Mouse (Mus musculus): ENCODE results near the gene Wnt8b. TPM values are rescaled to one million over a fixed set of nuclear protein-coding genes. Genes with fewer than 3 reads are reported as not detected.
"Not testable (repeated sequence)": the region's sequence is repeated elsewhere in the genome, so short reads cannot be mapped to it uniquely, and the experiment has no call there.

Wnt8b gene
- polyA plus RNA-seq (2016; fragmentation: Nextera tagmentation; extraction: Ambion mirVana): not detected in 2 replicates

DNA sequence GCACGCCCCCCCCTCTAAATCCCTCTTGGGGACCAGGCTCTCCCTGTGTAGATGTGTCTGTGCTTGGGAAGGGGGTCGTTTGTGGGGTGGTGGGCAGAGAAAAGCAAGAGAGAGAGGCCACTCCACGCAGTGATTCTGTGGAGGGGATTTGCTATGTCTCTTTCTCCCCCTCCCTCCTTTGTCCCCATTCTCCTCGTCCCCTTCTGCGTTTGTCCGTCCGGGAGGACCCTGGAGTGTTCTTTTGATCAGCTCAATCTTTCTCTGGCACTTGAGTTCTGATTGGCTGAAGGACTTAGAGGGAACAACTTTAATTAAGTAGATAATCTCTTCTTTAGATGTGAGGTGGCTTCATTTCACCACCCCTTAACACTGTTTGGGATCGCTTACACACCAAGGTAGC lies at the start of gene Wnt8b:
Wnt8b (plus strand) TSS at position 345 of the 400 bp plus-strand sequence.
- WGBS: 40% methylated on average over 8 of the region's 8 CpGs
- no peak for DNase-seq (ENCODE audit: low spot score)
- Histone ChIP-seq H3K4me3 (no peak within 1 kb of the TSS), H3K9me3 (replicated peaks) (no peaks in the 10 kb centered on the region), H3K4me1 (no peaks in the 10 kb centered on the region), H3K36me3 (no peaks in the 10 kb centered on the region), H3K27me3 (ENCODE audit: low read depth, poor library complexity, severe bottlenecking) (peaks cover 28% of the 10 kb centered on the region), H3K27ac (no peak within 1 kb of the TSS)

GRCm38 (mm10) chr19:44445755-44446154 lies 47.5 kb upstream of the Wnt8b start:
- Histone ChIP-seq H3K36me3 (no peaks in the 10 kb centered on the region), H3K27ac (no peak overlapping the region), H3K27me3 (ENCODE audit: low read depth, poor library complexity, severe bottlenecking) (no peaks in the 10 kb centered on the region), H3K4me3 (no peak overlapping the region), H3K4me1 (0 out of 2 replicates have a peak, but pooled peaks cover 3% of the 10 kb centered on the region), H3K9me3 (replicated peaks) (no peaks in the 10 kb centered on the region)
- DNase-seq (ENCODE audit: low spot score): no peak
- 88% methylated on average over 3 of the region's 3 CpGs for WGBS

DNA sequence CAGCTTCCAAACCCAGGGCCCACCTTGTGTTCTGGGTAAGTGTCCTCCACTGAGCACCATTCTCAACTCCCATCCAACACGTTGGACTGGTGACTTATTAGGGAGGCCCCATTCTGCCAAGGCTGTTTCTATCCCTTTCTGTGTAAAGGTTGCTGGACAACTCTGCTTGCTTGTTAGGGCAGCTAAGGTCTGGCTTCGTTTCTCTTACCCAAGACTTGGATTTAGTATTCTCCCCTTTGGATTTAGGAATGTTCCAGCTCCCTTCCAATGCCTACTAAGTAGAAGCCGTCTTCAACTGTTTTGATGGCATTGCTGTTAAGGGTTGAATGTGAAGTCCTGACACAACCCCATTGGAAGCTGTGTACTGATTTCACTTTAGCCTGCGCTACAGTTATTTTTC lies 45.3 kb upstream of the Wnt8b start:
- Histone ChIP-seq H3K4me3 (no peak overlapping the region), H3K27me3 (ENCODE audit: low read depth, poor library complexity, severe bottlenecking) (no peaks in the 10 kb centered on the region), H3K27ac (no peak overlapping the region), H3K4me1 (0 out of 2 replicates have a peak, but pooled peaks cover 3% of the 10 kb centered on the region), H3K9me3 (replicated peaks) (no peaks in the 10 kb centered on the region), H3K36me3 (no peaks in the 10 kb centered on the region)
- WGBS: 85% methylated on average over 4 of the region's 4 CpGs
- no peak for DNase-seq (ENCODE audit: low spot score)

DNA sequence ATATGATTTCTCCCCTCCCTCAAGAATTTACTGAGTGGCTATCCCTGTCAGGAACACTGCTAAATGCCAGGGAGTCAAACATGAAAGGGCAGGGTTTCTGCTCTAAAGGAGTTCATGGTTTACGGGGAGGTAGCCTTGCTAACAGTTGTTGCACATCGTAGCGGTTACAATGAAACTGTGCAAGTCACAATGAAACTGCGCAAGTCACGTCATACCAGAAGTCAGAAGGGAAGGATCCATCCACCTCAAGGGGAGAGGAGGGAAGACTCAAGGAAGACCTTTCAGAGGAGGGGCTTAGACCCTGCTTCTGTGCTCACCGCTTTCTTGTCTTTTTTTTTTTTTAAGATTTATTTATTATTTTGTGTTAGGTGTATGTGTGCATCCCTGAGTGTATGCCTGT lies 38.4 kb upstream of the Wnt8b start:
- peaks cover 2% of the 10 kb centered on the region; the same call in 1 of the 2 replicates for H3K4me1 ChIP-seq
- H3K27me3 ChIP-seq (ENCODE audit: low read depth, poor library complexity, severe bottlenecking): no peaks in the 10 kb centered on the region
- no peak for DNase-seq (ENCODE audit: low spot score)
- no peak overlapping the region for H3K27ac ChIP-seq
- WGBS: 93% methylated on average over 6 of the region's 6 CpGs
- H3K4me3 ChIP-seq: no peak overlapping the region
- H3K36me3 ChIP-seq: no peaks in the 10 kb centered on the region
- H3K9me3 ChIP-seq (replicated peaks): no peaks in the 10 kb centered on the region

DNA sequence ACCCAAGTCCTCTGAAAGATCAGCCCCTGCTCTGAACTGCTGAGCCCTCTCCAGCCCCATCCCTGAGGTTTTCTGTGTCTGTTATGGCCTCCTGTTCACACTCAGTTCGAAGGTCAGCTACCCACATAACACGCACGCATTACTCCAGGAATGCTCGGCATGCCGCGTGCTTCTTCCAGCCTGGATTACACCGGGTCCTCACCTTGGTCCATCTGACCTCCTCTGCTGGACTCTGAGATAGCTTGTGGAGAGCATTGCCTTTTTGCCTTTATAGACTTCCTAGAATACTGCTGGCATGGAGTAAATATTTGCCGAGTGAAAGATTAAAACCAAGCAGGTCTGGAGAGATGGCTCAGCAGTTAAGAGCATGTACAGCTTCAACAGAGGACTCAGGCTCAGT lies 37.9 kb upstream of the Wnt8b start:
- DNase-seq (ENCODE audit: low spot score): no peak
- Histone ChIP-seq H3K4me3 (no peak overlapping the region), H3K36me3 (no peaks in the 10 kb centered on the region), H3K27me3 (ENCODE audit: low read depth, poor library complexity, severe bottlenecking) (no peaks in the 10 kb centered on the region), H3K9me3 (replicated peaks) (no peaks in the 10 kb centered on the region), H3K4me1 (peaks cover 2% of the 10 kb centered on the region; the same call in 1 of the 2 replicates), H3K27ac (no peak overlapping the region)
- 89% methylated on average over 8 of the region's 8 CpGs for WGBS

- no peak for DNase-seq (ENCODE audit: low spot score)
- 55% methylated on average over 3 of the region's 3 CpGs for WGBS
- H3K27me3 ChIP-seq (ENCODE audit: low read depth, poor library complexity, severe bottlenecking): no peaks in the 10 kb centered on the region
- no peaks in the 10 kb centered on the region for H3K9me3 ChIP-seq (replicated peaks)
- H3K4me3 ChIP-seq: no peak overlapping the region
- no peak overlapping the region for H3K27ac ChIP-seq
- H3K36me3 ChIP-seq: no peaks in the 10 kb centered on the region
- H3K4me1 ChIP-seq: peaks cover 2% of the 10 kb centered on the region; the same call in 1 of the 2 replicates
Measured at GRCm38 (mm10) chr19:44457359-44458055, 35.8 kb upstream of the Wnt8b start.

DNA sequence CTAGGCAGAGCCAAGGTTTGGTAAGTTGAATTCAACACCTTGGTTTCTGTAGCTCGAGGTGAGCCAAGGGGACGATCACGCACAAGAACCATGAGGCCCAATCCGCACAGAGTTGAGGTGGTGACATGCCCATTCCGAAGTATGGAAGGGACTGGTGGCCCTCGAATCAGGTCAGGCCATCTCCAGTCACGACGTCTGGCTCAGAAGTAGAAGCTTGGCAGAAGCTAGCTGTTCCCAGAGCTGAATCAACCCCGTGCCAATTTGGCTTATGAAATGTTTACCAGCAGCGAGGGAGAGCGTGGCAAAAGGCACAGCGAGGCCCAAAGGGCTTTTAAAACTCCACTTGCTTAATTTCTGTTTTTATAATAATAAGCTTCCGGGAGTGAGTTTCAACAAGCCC lies 34.6 kb upstream of the Wnt8b start:
- no peak for DNase-seq (ENCODE audit: low spot score)
- Histone ChIP-seq H3K4me3 (no peak overlapping the region), H3K27me3 (ENCODE audit: low read depth, poor library complexity, severe bottlenecking) (no peaks in the 10 kb centered on the region), H3K36me3 (no peaks in the 10 kb centered on the region), H3K9me3 (replicated peaks) (no peaks in the 10 kb centered on the region), H3K27ac (no peak overlapping the region), H3K4me1 (peaks cover 2% of the 10 kb centered on the region; the same call in 1 of the 2 replicates)
- WGBS: 93% methylated on average over 13 of the region's 13 CpGs

DNA sequence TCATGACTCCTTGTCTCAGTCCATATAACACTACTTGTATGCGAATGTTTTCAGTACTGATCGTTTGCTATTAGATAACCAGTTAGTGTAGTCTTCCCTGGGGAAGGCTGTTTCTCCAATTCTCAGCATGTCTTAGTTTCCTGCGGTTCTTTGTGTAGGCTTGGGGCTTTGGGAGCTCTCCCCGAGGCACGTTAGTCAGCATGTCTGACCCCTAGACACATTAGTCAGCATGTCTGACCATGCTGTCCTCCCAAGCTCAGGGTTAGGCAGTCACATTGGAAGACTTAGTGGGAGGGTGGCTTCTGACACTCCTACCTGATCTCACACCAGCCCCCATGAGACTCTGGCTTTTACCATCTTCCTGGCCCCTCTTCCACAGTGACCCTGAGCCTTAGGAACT lies 32.8 kb upstream of the Wnt8b start:
- no peak overlapping the region for H3K4me3 ChIP-seq
- DNase-seq (ENCODE audit: low spot score): no peak
- H3K4me1 ChIP-seq: peaks cover 2% of the 10 kb centered on the region; the same call in 1 of the 2 replicates
- H3K27me3 ChIP-seq (ENCODE audit: low read depth, poor library complexity, severe bottlenecking): no peaks in the 10 kb centered on the region
- 83% methylated on average over 5 of the region's 5 CpGs for WGBS
- H3K9me3 ChIP-seq (replicated peaks): no peaks in the 10 kb centered on the region
- no peak overlapping the region for H3K27ac ChIP-seq
- H3K36me3 ChIP-seq: no peaks in the 10 kb centered on the region

DNA sequence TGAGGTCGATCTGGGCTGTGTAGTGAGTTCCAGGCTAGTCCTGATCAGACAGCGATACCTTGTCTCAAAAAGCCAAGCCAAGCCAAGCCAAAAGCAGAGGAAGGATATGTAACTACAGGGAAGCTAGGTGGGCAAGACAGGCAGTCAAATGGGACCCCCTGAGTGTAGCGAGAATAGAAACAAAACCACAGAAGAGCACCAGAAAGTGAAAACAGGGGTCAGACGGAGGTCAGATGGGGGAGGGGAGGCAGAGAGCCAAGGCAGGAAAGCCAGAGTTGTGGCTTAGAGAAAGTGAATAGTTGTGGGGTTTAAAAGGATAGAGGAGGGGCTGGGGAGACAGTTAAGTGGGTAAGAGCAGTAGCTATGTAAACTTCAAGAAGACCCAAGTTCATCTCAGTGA lies 31.8 kb upstream of the Wnt8b start:
- no peaks in the 10 kb centered on the region for H3K36me3 ChIP-seq
- WGBS: 60% methylated on average over 4 of the region's 4 CpGs
- no peak overlapping the region for H3K4me3 ChIP-seq
- DNase-seq (ENCODE audit: low spot score): no peak
- no peaks in the 10 kb centered on the region for H3K9me3 ChIP-seq (replicated peaks)
- peaks cover 2% of the 10 kb centered on the region; the same call in 1 of the 2 replicates for H3K4me1 ChIP-seq
- no peak overlapping the region for H3K27ac ChIP-seq
- H3K27me3 ChIP-seq (ENCODE audit: low read depth, poor library complexity, severe bottlenecking): no peaks in the 10 kb centered on the region

GRCm38 (mm10) chr19:44462141-44462540 lies 31.1 kb upstream of the Wnt8b start:
- Histone ChIP-seq H3K4me3 (no peak overlapping the region), H3K36me3 (no peaks in the 10 kb centered on the region), H3K27me3 (ENCODE audit: low read depth, poor library complexity, severe bottlenecking) (no peaks in the 10 kb centered on the region), H3K27ac (no peak overlapping the region), H3K4me1 (peaks cover 2% of the 10 kb centered on the region; the same call in 1 of the 2 replicates), H3K9me3 (replicated peaks) (no peaks in the 10 kb centered on the region)
- no peak for DNase-seq (ENCODE audit: low spot score)
- 71% methylated on average over 4 of the region's 4 CpGs for WGBS

GRCm38 (mm10) chr19:44465960-44466525 lies 27.2 kb upstream of the Wnt8b start:
- not testable (repeated sequence) for H3K27me3 ChIP-seq (ENCODE audit: low read depth, poor library complexity, severe bottlenecking); DNase-seq (ENCODE audit: low spot score); H3K27ac ChIP-seq; H3K36me3 ChIP-seq; H3K4me1 ChIP-seq; H3K4me3 ChIP-seq; H3K9me3 ChIP-seq (replicated peaks)
- 81% methylated on average over 14 of the region's 14 CpGs for WGBS

GRCm38 (mm10) chr19:44474158-44474557 lies 19.1 kb upstream of the Wnt8b start:
- no peaks in the 10 kb centered on the region for H3K9me3 ChIP-seq (replicated peaks)
- WGBS: 2% methylated on average over 10 of the region's 10 CpGs
- no peaks in the 10 kb centered on the region for H3K4me1 ChIP-seq
- no peaks in the 10 kb centered on the region for H3K36me3 ChIP-seq
- H3K27ac ChIP-seq: no peak overlapping the region
- no peak overlapping the region for H3K4me3 ChIP-seq
- H3K27me3 ChIP-seq (ENCODE audit: low read depth, poor library complexity, severe bottlenecking): no peaks in the 10 kb centered on the region
- DNase-seq (ENCODE audit: low spot score): peak; percentile 83

DNA sequence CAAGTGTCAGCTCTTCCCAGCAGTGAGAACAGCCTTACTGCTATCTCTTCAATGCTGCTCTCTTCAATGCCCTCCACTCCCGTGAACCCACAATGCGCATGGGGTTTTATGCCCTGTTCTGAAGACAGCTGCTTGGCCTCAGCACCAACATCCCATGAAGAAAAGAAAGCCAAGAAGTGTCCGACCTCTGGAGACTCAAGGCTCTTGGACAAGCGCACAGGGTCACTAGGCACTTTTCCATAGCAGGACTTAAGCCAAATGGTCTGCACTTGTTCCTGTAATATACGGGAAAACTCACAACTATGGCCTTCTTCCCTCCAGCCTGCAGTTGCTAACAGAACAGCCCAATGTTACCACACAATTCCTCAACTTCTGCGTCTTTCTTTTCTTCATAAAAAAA lies 18.0 kb upstream of the Wnt8b start:
- Histone ChIP-seq H3K4me3 (no peak overlapping the region), H3K9me3 (replicated peaks) (no peaks in the 10 kb centered on the region), H3K4me1 (no peaks in the 10 kb centered on the region), H3K27me3 (ENCODE audit: low read depth, poor library complexity, severe bottlenecking) (no peaks in the 10 kb centered on the region), H3K36me3 (no peaks in the 10 kb centered on the region), H3K27ac (no peak overlapping the region)
- DNase-seq (ENCODE audit: low spot score): no peak
- 87% methylated on average over 6 of the region's 6 CpGs for WGBS
